Mouse (Mus musculus): ENCODE results near the gene Atf1.

DNA sequence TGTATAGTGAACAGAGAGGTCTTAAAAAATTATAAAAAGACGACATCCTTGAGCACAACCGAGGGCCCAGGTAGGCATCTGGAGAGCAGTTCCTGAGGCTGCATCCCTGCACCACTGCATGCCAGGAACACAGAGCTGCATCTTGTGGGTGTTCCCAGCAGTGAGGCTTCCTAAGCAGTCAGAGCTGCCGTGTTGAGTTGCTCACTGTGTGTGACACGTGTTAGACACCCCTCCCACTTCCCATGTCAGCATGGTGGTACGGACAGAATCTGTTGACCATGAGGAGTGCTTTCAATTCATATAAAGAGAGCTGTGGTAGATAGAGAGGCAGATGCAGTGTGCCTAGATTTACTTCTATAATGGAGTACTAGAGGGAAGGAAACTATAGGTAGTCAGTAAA is 29.7 kb downstream of the Atf1 start:
- TF ChIP-seq EP300 (IDR thresholded peaks at IDR 0.05) (no peak), CTCF (IDR thresholded peaks at IDR 0.05) (no peak)

All from lung, postnatal 0 days (tissue).